ENCODE assay signal across 40 mouse cellular contexts in genomic region chr13:56425931-56426330, GRCm38 (mm10). TPM values are rescaled to one million over a fixed set of nuclear protein-coding genes. Genes with fewer than 3 reads are reported as not detected.
DNase-seq lines count a peak whose midpoint lies in the region; ATAC-seq and TF ChIP-seq lines count a peak whose summit lies in the region.
"Had no signal": no experiment of that assay in that cellular context is flagged by ENCODE, and none has a peak within 500 bp of the region (broad histone marks: within the 10 kb centered on the region; RNA-seq: fewer than 3 reads in every experiment).

No protein-coding gene starts in this region.

- H3K36me3 ChIP-seq in intestine, embryonic 15.5 days: no peaks in the 10 kb centered on the region
- H3K36me3 ChIP-seq in intestine, postnatal 0 days (ENCODE audit: control insufficient read depth, insufficient read depth): no peaks in the 10 kb centered on the region
- H3K36me3 ChIP-seq in testis, adult 2 months (ENCODE audit: control insufficient read depth, insufficient read depth, low read length): no peaks in the 10 kb centered on the region
- H3K36me3 ChIP-seq in C2C12 (ENCODE audit: control insufficient read depth, insufficient read depth): no peaks in the 10 kb centered on the region
- H3K36me3 ChIP-seq: heart, embryonic 15.5 days; midbrain, embryonic 10.5 days; midbrain, embryonic 15.5 days had no signal

- H3K27me3 ChIP-seq in intestine, embryonic 15.5 days (replicated peaks): peaks cover 13% of the 10 kb centered on the region; the same call in 1 of the 2 replicates
- 0 out of 2 replicates have a peak, but pooled peaks cover 4% of the 10 kb centered on the region for H3K27me3 ChIP-seq in intestine, postnatal 0 days (replicated peaks; ENCODE audit: control insufficient read depth, insufficient read depth, low read length)
- H3K27me3 ChIP-seq in testis, adult 2 months (ENCODE audit: control insufficient read depth, insufficient read depth, low read length): no peaks in the 10 kb centered on the region
- peaks cover 10% of the 10 kb centered on the region for H3K27me3 ChIP-seq in C2C12 (ENCODE audit: control insufficient read depth, insufficient read depth, insufficient read length)

- H3K9me3 ChIP-seq in intestine, embryonic 15.5 days: no peaks in the 10 kb centered on the region
- H3K9me3 ChIP-seq in intestine, postnatal 0 days (ENCODE audit: control insufficient read depth): no peaks in the 10 kb centered on the region
- H3K9me3 ChIP-seq: heart, embryonic 15.5 days; midbrain, embryonic 10.5 days; midbrain, embryonic 15.5 days had no signal

- no peak overlapping the region for H3K4me2 ChIP-seq in intestine, embryonic 15.5 days (replicated peaks)
- no peak overlapping the region for H3K4me2 ChIP-seq in intestine, postnatal 0 days (replicated peaks; ENCODE audit: low read depth)
- H3K4me2 ChIP-seq: heart, embryonic 15.5 days; midbrain, embryonic 15.5 days had no signal

- TF ChIP-seq CTCF in intestine, postnatal 0 days (IDR thresholded peaks at IDR 0.05; ENCODE audit: low read depth): no peak
- TF ChIP-seq CTCF in testis, adult 2 months (IDR thresholded peaks at IDR 0.05; ENCODE audit: control insufficient read depth, insufficient read depth, insufficient replicate concordance, low read depth, low read length): no peak
- TF ChIP-seq CTCF in C2C12 (IDR thresholded peaks at IDR 0.05; ENCODE audit: control insufficient read depth, insufficient read depth, insufficient read length): no peak

- no peaks in the 10 kb centered on the region for H3K4me1 ChIP-seq in intestine, embryonic 15.5 days (replicated peaks)
- no peaks in the 10 kb centered on the region for H3K4me1 ChIP-seq in intestine, postnatal 0 days (replicated peaks; ENCODE audit: control insufficient read depth, insufficient read depth, low read length)
- peaks cover 4% of the 10 kb centered on the region for H3K4me1 ChIP-seq in testis, adult 2 months (ENCODE audit: control insufficient read depth, insufficient read depth, low read length)

- no peak for DNase-seq in testis, postnatal 10 days (ENCODE audit: low spot score)
- peak; percentile 52 for DNase-seq in lung, postnatal 36 days
- DNase-seq in gastrocnemius, adult 18-20 months (ENCODE audit: low spot score): no peak
- DNase-seq: forebrain, postnatal 0 days; gastrocnemius, postnatal 10 days; kidney, adult 11 months; kidney, postnatal 14 days; liver; right cerebral cortex, adult 18-20 months; spleen, adult 18-20 months had no signal

- H3ac ChIP-seq in C2C12 (ENCODE audit: control insufficient read depth, insufficient read length, low read depth): no peak overlapping the region

- no peaks in the 10 kb centered on the region for H3K79me3 ChIP-seq in C2C12 (ENCODE audit: low read depth)

- 0 out of 2 replicates have a peak, but pooled peaks have one; percentile 30 for ATAC-seq in intestine, embryonic 15.5 days
- ATAC-seq in intestine, postnatal 0 days: no peak
- ATAC-seq in inflammation-experienced regulatory T-cells, adult 6 months: no peak
- ATAC-seq: CD4-positive, CD25-positive, alpha-beta regulatory T cell, adult 4 months; forebrain, postnatal 0 days; hindbrain, embryonic 16.5 days; midbrain, embryonic 15.5 days had no signal

- H3K27ac ChIP-seq in intestine, embryonic 15.5 days: no peak overlapping the region
- H3K27ac ChIP-seq in intestine, postnatal 0 days (ENCODE audit: low read depth, low read length): no peak overlapping the region
- H3K27ac ChIP-seq in testis, adult 2 months (ENCODE audit: control insufficient read depth, insufficient read depth, low read depth, low read length): peak overlapping the region; percentile 3; the same call in 1 of the 2 replicates
- H3K27ac ChIP-seq: heart, embryonic 15.5 days; midbrain, embryonic 10.5 days; midbrain, embryonic 15.5 days had no signal

- no peak overlapping the region for H3K9ac ChIP-seq in intestine, embryonic 15.5 days
- no peak overlapping the region for H3K9ac ChIP-seq in intestine, postnatal 0 days (ENCODE audit: low read depth, low read length)
- H3K9ac ChIP-seq: forebrain, postnatal 0 days; heart, embryonic 15.5 days; midbrain, embryonic 15.5 days had no signal

- no peak overlapping the region for H3K4me3 ChIP-seq in intestine, embryonic 15.5 days (replicated peaks)
- no peak overlapping the region for H3K4me3 ChIP-seq in intestine, postnatal 0 days (ENCODE audit: low read depth, low read length)
- H3K4me3 ChIP-seq in testis, adult 2 months (ENCODE audit: control insufficient read depth, low read depth, low read length): peak overlapping the region; percentile 80
- H3K4me3 ChIP-seq in C2C12 (ENCODE audit: insufficient read depth, poor library complexity, severe bottlenecking): no peak overlapping the region
- H3K4me3 ChIP-seq: erythroblast, embryonic 14.5 days; heart, embryonic 15.5 days; midbrain, embryonic 10.5 days; midbrain, embryonic 15.5 days had no signal

- no peaks in the 10 kb centered on the region for H3K79me2 ChIP-seq in C2C12 (ENCODE audit: control insufficient read depth, insufficient read depth)

- TF ChIP-seq POLR2A in testis, adult 2 months (IDR thresholded peaks at IDR 0.05; ENCODE audit: control insufficient read depth, low read depth, low read length): no peak

- 64% methylated on average over 7 of the region's 7 CpGs for WGBS in intestine, embryonic 15.5 days
- WGBS in intestine, postnatal 0 days: 49% methylated on average over 7 of the region's 7 CpGs

TF ChIP-seq in C2C12, 6 proteins besides CTCF, POLR2A, EP300 and RAD21:
- TF ChIP-seq CEBPB (IDR thresholded peaks at IDR 0.05; ENCODE audit: low read depth): peak; percentile 23
- no peak for TF ChIP-seq MAX (IDR thresholded peaks at IDR 0.05)
- TF ChIP-seq USF1 (IDR thresholded peaks at IDR 0.05; ENCODE audit: low read depth): no peak

RNA-seq across cellular contexts. Expression of gene Gm3045, which starts 0.5 kb away (rescaled TPM):
- not detected in 2 replicates for polyA plus RNA-seq in intestine, embryonic 15.5 days (2015; fragmentation: Nextera tagmentation; extraction: Ambion mirVana)
- not detected in 2 replicates for polyA plus RNA-seq in intestine, postnatal 0 days (2015; fragmentation: Nextera tagmentation; extraction: Ambion mirVana)
- polyA plus RNA-seq in testis, adult 2 months (2012; rRNA removed): 27.1 and 27.9 TPM in 2 replicates
- not detected for polyA plus RNA-seq in C2C12 (2012; fragmentation: generic; extraction: Trizol)
- polyA plus RNA-seq in inflammation-experienced regulatory T-cells, adult 6 months (2017; shearing (Covaris generic)): not detected
- not detected for total RNA-seq in gastrocnemius, adult 18-20 months (2021)
- total RNA-seq: adrenal gland, adult 18-20 months; adrenal gland, postnatal 4 days; forebrain, postnatal 0 days; gastrocnemius, postnatal 10 days; heart, adult 8-10 months; heart, postnatal 25 days; layer of hippocampus, postnatal 10 days; left cerebral cortex, adult 18-20 months; left cerebral cortex, postnatal 14 days; megakaryocyte progenitor cell, adult 5-6 weeks; neutrophil, adult 5-6 weeks had no signal
- polyA plus RNA-seq: CD4-positive, CD25-positive, alpha-beta regulatory T cell, adult 4 months; cerebellum, adult 2 months; cortical plate, adult 2 months; embryonic facial prominence, embryonic 14.5 days; erythroblast, embryonic 14.5 days; forebrain, embryonic 11.5 days; forebrain, postnatal 0 days; gonadal fat pad, adult 2 months; heart, embryonic 15.5 days; hindbrain, embryonic 11.5 days; hindbrain, embryonic 16.5 days; kidney, embryonic 14.5 days; limb, embryonic 11.5 days; liver, embryonic 16.5 days; midbrain, embryonic 10.5 days; midbrain, embryonic 15.5 days; neural tube, embryonic 11.5 days had no signal

RNA-seq across cellular contexts. Expression of gene Slc25a48, which starts 12.2 kb away (rescaled TPM):
- 0.10 and 0.13 TPM in 2 replicates for polyA plus RNA-seq in intestine, embryonic 15.5 days (2015; fragmentation: Nextera tagmentation; extraction: Ambion mirVana)
- 0.03 TPM in 1 of 2 replicates, not detected in the other for polyA plus RNA-seq in intestine, postnatal 0 days (2015; fragmentation: Nextera tagmentation; extraction: Ambion mirVana)
- polyA plus RNA-seq in testis, adult 2 months (2012; rRNA removed): 0.37 and 0.77 TPM in 2 replicates
- 0.05 TPM for polyA plus RNA-seq in C2C12 (2012; fragmentation: generic; extraction: Trizol)
- not detected for polyA plus RNA-seq in inflammation-experienced regulatory T-cells, adult 6 months (2017; shearing (Covaris generic))
- not detected for total RNA-seq in gastrocnemius, adult 18-20 months (2021)
- total RNA-seq: forebrain, postnatal 0 days; layer of hippocampus, postnatal 10 days; megakaryocyte progenitor cell, adult 5-6 weeks had no signal
- polyA plus RNA-seq: CD4-positive, CD25-positive, alpha-beta regulatory T cell, adult 4 months; forebrain, embryonic 11.5 days; limb, embryonic 11.5 days; midbrain, embryonic 10.5 days; midbrain, embryonic 15.5 days had no signal

RNA-seq across cellular contexts. Expression of gene Il9, which starts 56.1 kb away (rescaled TPM):
- polyA plus RNA-seq in intestine, embryonic 15.5 days (2015; fragmentation: Nextera tagmentation; extraction: Ambion mirVana): not detected in 2 replicates
- polyA plus RNA-seq in intestine, postnatal 0 days (2015; fragmentation: Nextera tagmentation; extraction: Ambion mirVana): not detected in 2 replicates
- polyA plus RNA-seq in testis, adult 2 months (2012; rRNA removed): 0.59 and 0.67 TPM in 2 replicates
- polyA plus RNA-seq in C2C12 (2012; fragmentation: generic; extraction: Trizol): not detected
- polyA plus RNA-seq in inflammation-experienced regulatory T-cells, adult 6 months (2017; shearing (Covaris generic)): not detected
- total RNA-seq in gastrocnemius, adult 18-20 months (2021): not detected
- total RNA-seq: adrenal gland, adult 18-20 months; adrenal gland, postnatal 4 days; forebrain, postnatal 0 days; gastrocnemius, postnatal 10 days; heart, adult 8-10 months; heart, postnatal 25 days; layer of hippocampus, postnatal 10 days; left cerebral cortex, adult 18-20 months; left cerebral cortex, postnatal 14 days; megakaryocyte progenitor cell, adult 5-6 weeks; neutrophil, adult 5-6 weeks had no signal
- polyA plus RNA-seq: CD4-positive, CD25-positive, alpha-beta regulatory T cell, adult 4 months; cerebellum, adult 2 months; cortical plate, adult 2 months; embryonic facial prominence, embryonic 14.5 days; erythroblast, embryonic 14.5 days; forebrain, embryonic 11.5 days; forebrain, postnatal 0 days; gonadal fat pad, adult 2 months; heart, embryonic 15.5 days; hindbrain, embryonic 11.5 days; hindbrain, embryonic 16.5 days; kidney, embryonic 14.5 days; limb, embryonic 11.5 days; liver, embryonic 16.5 days; midbrain, embryonic 10.5 days; midbrain, embryonic 15.5 days; neural tube, embryonic 11.5 days had no signal

Comparison
In these comparisons a context has a peak if more than half of its experiments do, and no peak if none do; other contexts are left out.
1. RNA of gene Gm3045, which starts 0.5 kb away (polyA plus RNA-seq): 27.1 to 27.9 TPM in testis, adult 2 months; not detected in intestine, embryonic 15.5 days, not detected in intestine, postnatal 0 days, not detected in C2C12 (single experiment) and not detected in inflammation-experienced regulatory T-cells, adult 6 months; every median in the first group is over 10 times any median in the second.